Mouse (Mus musculus): Measurements from ENCODE around the gene Esyt1. TPM values are rescaled to one million over a fixed set of nuclear protein-coding genes. Genes with fewer than 3 reads are reported as not detected.

Esyt1 gene
- polyA plus RNA-seq, 1 experiment from 2014 or later = 18.1 TPM

GRCm38 (mm10) chr10:128524732-128525662 is 674 bp downstream of the Esyt1 start:
- Histone ChIP-seq H3K36me3 (ENCODE audit: control insufficient read depth, insufficient read depth, low read length) (no peaks in the 10 kb centered on the region), H3K27ac (ENCODE audit: low read depth, low read length) (peak overlapping the region; percentile 14; the same call in 1 of the 2 replicates), H3K4me2 (peak overlapping the region; percentile 100), H3K4me3 (ENCODE audit: low read depth, low read length) (peak overlapping the region; percentile 72), H3K4me1 (ENCODE audit: control insufficient read depth, insufficient read depth, low read length) (0 out of 2 replicates have a peak, but pooled peaks cover 5% of the 10 kb centered on the region), H3K9me3 (ENCODE audit: control insufficient read depth, low read length) (no peaks in the 10 kb centered on the region), H3K9ac (ENCODE audit: low read length) (peak overlapping the region; percentile 68), H3K27me3 (ENCODE audit: control insufficient read depth, insufficient read depth, low read length) (peaks cover 21% of the 10 kb centered on the region)
- WGBS = under 1% methylated on average over 58 of the region's 58 CpGs
- DNase-seq (ENCODE audit: low spot score, missing footprints) (no peak), ATAC-seq (ENCODE audit: low FRiP score) (peak; percentile 14)

DNA sequence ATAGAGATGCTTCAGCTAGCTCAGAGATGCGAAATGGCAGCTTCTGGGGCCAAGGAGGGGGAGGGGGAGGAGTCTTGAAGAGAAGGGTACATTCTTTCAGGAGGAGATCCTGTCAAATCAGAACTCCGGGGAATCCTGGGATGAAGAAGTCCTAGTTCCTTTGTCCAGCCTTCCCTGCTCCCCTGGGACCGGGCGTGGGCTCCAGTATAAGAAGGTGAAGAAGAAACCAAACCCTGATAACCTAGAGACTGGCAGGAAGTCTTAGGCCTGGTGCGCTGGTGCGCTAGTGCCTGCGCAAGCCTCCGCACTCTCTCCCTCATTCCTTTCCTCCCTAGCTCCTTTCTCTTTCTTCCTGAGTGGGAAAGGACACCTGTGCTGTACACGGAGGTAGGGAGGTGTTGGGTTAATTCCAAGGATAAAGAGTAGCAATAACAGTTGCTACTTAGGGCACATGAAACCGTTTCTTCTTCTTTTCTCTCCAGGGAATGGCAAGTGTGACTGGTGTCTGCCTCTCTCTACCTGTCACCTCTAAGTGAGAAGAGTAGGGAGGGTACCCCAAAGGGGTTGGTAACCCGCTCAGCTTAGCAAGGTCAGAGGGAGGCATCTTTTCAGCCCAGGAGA is 1.4 kb downstream of the Esyt1 start:
- Histone ChIP-seq H3K9me3 (ENCODE audit: control insufficient read depth, low read length) (no peaks in the 10 kb centered on the region), H3K27ac (ENCODE audit: low read depth, low read length) (no peak overlapping the region), H3K27me3 (ENCODE audit: control insufficient read depth, insufficient read depth, low read length) (peaks cover 21% of the 10 kb centered on the region), H3K4me2 (peak overlapping the region; percentile 100), H3K4me3 (ENCODE audit: low read depth, low read length) (peak overlapping the region; percentile 72), H3K9ac (ENCODE audit: low read length) (peak overlapping the region; percentile 68), H3K4me1 (ENCODE audit: control insufficient read depth, insufficient read depth, low read length) (0 out of 2 replicates have a peak, but pooled peaks cover 5% of the 10 kb centered on the region), H3K36me3 (ENCODE audit: control insufficient read depth, insufficient read depth, low read length) (no peaks in the 10 kb centered on the region; the same call in 1 of the 2 replicates)
- DNase-seq (ENCODE audit: low spot score, missing footprints) (peak; percentile 91), ATAC-seq (ENCODE audit: low FRiP score) (no peak)
- WGBS = 5% methylated on average over 11 of the region's 11 CpGs

GRCm38 (mm10) chr10:128522351-128522750 is 3.3 kb downstream of the Esyt1 start:
- no peaks in the 10 kb centered on the region; the same call in 1 of the 2 replicates for H3K36me3 ChIP-seq (ENCODE audit: control insufficient read depth, insufficient read depth, low read length)
- H3K4me2 ChIP-seq = no peak overlapping the region
- H3K9me3 ChIP-seq (ENCODE audit: control insufficient read depth, low read length) = no peaks in the 10 kb centered on the region
- H3K9ac ChIP-seq (ENCODE audit: low read length) = no peak overlapping the region
- 82% methylated on average over 6 of the region's 6 CpGs for WGBS
- ATAC-seq (ENCODE audit: low FRiP score) (no peak), DNase-seq (ENCODE audit: low spot score, missing footprints) (no peak)
- no peak overlapping the region for H3K4me3 ChIP-seq (ENCODE audit: low read depth, low read length)
- H3K4me1 ChIP-seq (ENCODE audit: control insufficient read depth, insufficient read depth, low read length) = 0 out of 2 replicates have a peak, but pooled peaks cover 5% of the 10 kb centered on the region
- peaks cover 23% of the 10 kb centered on the region for H3K27me3 ChIP-seq (ENCODE audit: control insufficient read depth, insufficient read depth, low read length)
- H3K27ac ChIP-seq (ENCODE audit: low read depth, low read length) = no peak overlapping the region

- no peaks in the 10 kb centered on the region; the same call in 1 of the 2 replicates for H3K36me3 ChIP-seq (ENCODE audit: control insufficient read depth, insufficient read depth, low read length)
- DNase-seq (ENCODE audit: low spot score, missing footprints) (no peak), ATAC-seq (ENCODE audit: low FRiP score) (no peak)
- no peak overlapping the region for H3K4me2 ChIP-seq
- 0 out of 2 replicates have a peak, but pooled peaks cover 5% of the 10 kb centered on the region for H3K4me1 ChIP-seq (ENCODE audit: control insufficient read depth, insufficient read depth, low read length)
- H3K9me3 ChIP-seq (ENCODE audit: control insufficient read depth, low read length) = no peaks in the 10 kb centered on the region
- no peak overlapping the region for H3K27ac ChIP-seq (ENCODE audit: low read depth, low read length)
- H3K9ac ChIP-seq (ENCODE audit: low read length) = no peak overlapping the region
- H3K27me3 ChIP-seq (ENCODE audit: control insufficient read depth, insufficient read depth, low read length) = peaks cover 39% of the 10 kb centered on the region
- WGBS = 85% methylated on average over 16 of the region's 16 CpGs
- no peak overlapping the region for H3K4me3 ChIP-seq (ENCODE audit: low read depth, low read length)
Measured at GRCm38 (mm10) chr10:128520591-128520990, 5.1 kb downstream of the Esyt1 start.

- Histone ChIP-seq H3K9ac (ENCODE audit: low read length) (no peak overlapping the region), H3K9me3 (ENCODE audit: control insufficient read depth, low read length) (no peaks in the 10 kb centered on the region), H3K27ac (ENCODE audit: low read depth, low read length) (no peak overlapping the region), H3K4me1 (ENCODE audit: control insufficient read depth, insufficient read depth, low read length) (no peaks in the 10 kb centered on the region), H3K4me2 (no peak overlapping the region), H3K36me3 (ENCODE audit: control insufficient read depth, insufficient read depth, low read length) (no peaks in the 10 kb centered on the region; the same call in 1 of the 2 replicates), H3K27me3 (ENCODE audit: control insufficient read depth, insufficient read depth, low read length) (peaks cover 30% of the 10 kb centered on the region), H3K4me3 (ENCODE audit: low read depth, low read length) (no peak overlapping the region)
- DNase-seq (ENCODE audit: low spot score, missing footprints) (no peak), ATAC-seq (ENCODE audit: low FRiP score) (no peak)
- WGBS = 70% methylated on average over 7 of the region's 7 CpGs
Measured at GRCm38 (mm10) chr10:128518833-128519232, 6.8 kb downstream of the Esyt1 start.

DNA sequence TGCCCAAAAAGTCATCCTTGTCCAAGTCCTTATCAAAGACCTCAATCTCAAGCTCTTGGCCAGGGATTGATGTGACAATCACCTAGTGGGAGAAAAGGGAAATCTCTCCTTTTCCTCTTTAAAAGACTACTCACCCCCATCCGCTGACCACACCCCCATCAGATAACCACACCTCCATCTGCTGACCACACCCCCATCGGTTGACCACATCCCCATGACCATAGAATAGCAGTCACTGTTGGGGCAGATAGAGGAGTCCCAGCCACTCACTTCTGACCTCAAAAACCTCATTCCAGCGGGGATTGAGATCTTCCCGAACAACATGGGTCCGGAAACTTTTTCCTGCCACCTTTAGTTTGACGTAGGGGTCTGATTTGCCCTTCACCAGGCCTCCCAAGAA is 9.0 kb downstream of the Esyt1 start:
- WGBS = 19% methylated on average over 6 of the region's 6 CpGs
- H3K4me3 ChIP-seq (ENCODE audit: low read depth, low read length) = no peak overlapping the region
- no peak overlapping the region for H3K27ac ChIP-seq (ENCODE audit: low read depth, low read length)
- DNase-seq (ENCODE audit: low spot score, missing footprints) = no peak
- no peak for ATAC-seq (ENCODE audit: low FRiP score)
- H3K27me3 ChIP-seq (ENCODE audit: control insufficient read depth, insufficient read depth, low read length) = peaks cover 21% of the 10 kb centered on the region
- no peak overlapping the region for H3K9ac ChIP-seq (ENCODE audit: low read length)
- H3K36me3 ChIP-seq (ENCODE audit: control insufficient read depth, insufficient read depth, low read length) = no peaks in the 10 kb centered on the region; the same call in 1 of the 2 replicates
- no peak overlapping the region for H3K4me2 ChIP-seq
- no peaks in the 10 kb centered on the region for H3K9me3 ChIP-seq (ENCODE audit: control insufficient read depth, low read length)
- no peaks in the 10 kb centered on the region for H3K4me1 ChIP-seq (ENCODE audit: control insufficient read depth, insufficient read depth, low read length)

GRCm38 (mm10) chr10:128516029-128516428 is 9.6 kb downstream of the Esyt1 start:
- ATAC-seq (ENCODE audit: low FRiP score) (no peak), DNase-seq (ENCODE audit: low spot score, missing footprints) (no peak)
- no peak overlapping the region for H3K9ac ChIP-seq (ENCODE audit: low read length)
- H3K36me3 ChIP-seq (ENCODE audit: control insufficient read depth, insufficient read depth, low read length) = no peaks in the 10 kb centered on the region; the same call in 1 of the 2 replicates
- WGBS = 5% methylated on average over 20 of the region's 20 CpGs
- no peak overlapping the region for H3K4me2 ChIP-seq
- no peaks in the 10 kb centered on the region for H3K9me3 ChIP-seq (ENCODE audit: control insufficient read depth, low read length)
- H3K27me3 ChIP-seq (ENCODE audit: control insufficient read depth, insufficient read depth, low read length) = peaks cover 21% of the 10 kb centered on the region
- H3K27ac ChIP-seq (ENCODE audit: low read depth, low read length) = no peak overlapping the region
- no peak overlapping the region for H3K4me3 ChIP-seq (ENCODE audit: low read depth, low read length)
- no peaks in the 10 kb centered on the region for H3K4me1 ChIP-seq (ENCODE audit: control insufficient read depth, insufficient read depth, low read length)

GRCm38 (mm10) chr10:128515044-128515443 is 10.6 kb downstream of the Esyt1 start:
- Histone ChIP-seq H3K9me3 (ENCODE audit: control insufficient read depth, low read length) (no peaks in the 10 kb centered on the region), H3K9ac (ENCODE audit: low read length) (no peak overlapping the region), H3K4me2 (no peak overlapping the region), H3K27me3 (ENCODE audit: control insufficient read depth, insufficient read depth, low read length) (peaks cover 21% of the 10 kb centered on the region), H3K4me3 (ENCODE audit: low read depth, low read length) (no peak overlapping the region), H3K4me1 (ENCODE audit: control insufficient read depth, insufficient read depth, low read length) (no peaks in the 10 kb centered on the region), H3K36me3 (ENCODE audit: control insufficient read depth, insufficient read depth, low read length) (no peaks in the 10 kb centered on the region; the same call in 1 of the 2 replicates), H3K27ac (ENCODE audit: low read depth, low read length) (no peak overlapping the region)
- no peak for ATAC-seq (ENCODE audit: low FRiP score)
- DNase-seq (ENCODE audit: low spot score, missing footprints) = no peak
- 81% methylated on average over 4 of the region's 4 CpGs for WGBS

DNA sequence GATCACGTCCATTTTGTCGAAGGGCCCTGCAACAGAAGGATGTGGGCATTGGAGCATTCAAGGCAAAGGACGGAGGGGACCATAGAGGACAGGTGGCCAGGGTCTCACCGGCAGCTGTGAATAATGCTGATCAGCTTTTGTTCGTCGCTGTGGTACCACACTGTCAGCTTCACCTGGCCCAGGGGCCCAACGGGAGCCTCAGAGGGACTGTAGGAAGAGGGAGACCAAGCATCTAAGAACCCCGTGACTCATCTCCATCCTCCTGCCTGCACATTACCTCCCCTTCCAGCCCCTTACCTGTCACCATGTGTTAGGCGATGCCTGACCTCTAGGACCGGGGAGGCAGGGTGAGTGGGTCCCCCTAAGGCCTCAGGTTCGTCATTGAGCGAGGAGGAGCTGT is 13.9 kb downstream of the Esyt1 start:
- ATAC-seq (ENCODE audit: low FRiP score) = no peak
- 83% methylated on average over 12 of the region's 12 CpGs for WGBS

More for the DNA sequence above, 13.9 kb downstream of the Esyt1 start:
- Histone ChIP-seq H3K27ac (ENCODE audit: low read depth, low read length) (no peak overlapping the region), H3K27me3 (ENCODE audit: control insufficient read depth, insufficient read depth, low read length) (peaks cover 13% of the 10 kb centered on the region), H3K9me3 (ENCODE audit: control insufficient read depth, low read length) (no peaks in the 10 kb centered on the region), H3K36me3 (ENCODE audit: control insufficient read depth, insufficient read depth, low read length) (no peaks in the 10 kb centered on the region), H3K4me3 (ENCODE audit: low read depth, low read length) (no peak overlapping the region), H3K4me1 (ENCODE audit: control insufficient read depth, insufficient read depth, low read length) (no peaks in the 10 kb centered on the region), H3K4me2 (no peak overlapping the region), H3K9ac (ENCODE audit: low read length) (no peak overlapping the region)
- no peak for DNase-seq (ENCODE audit: low spot score, missing footprints)
